Mouse (Mus musculus) E14TG2a.4 (cell line): ENCODE measurements around the gene Recql5.

Experiments used
- CTCF ChIP-seq: conservative IDR thresholded peaks from 2 replicates; pipeline ENCODE4 v1.5.1; 2014; ENCODE audit warnings: low read length
- POU5F1 ChIP-seq: IDR thresholded peaks from 2 replicates; pipeline ENCODE4 v1.6.1; 2014; ENCODE audit warnings: low read length, borderline replicate concordance

GRCm38 (mm10) chr11:115889159-115889558 lies 44.1 kb downstream of the Recql5 start:
- TF ChIP-seq CTCF, result no peak
- no peak for TF ChIP-seq POU5F1
